Mouse (Mus musculus) stomach, postnatal 0 days (tissue): ENCODE data around the gene Pyroxd1. TPM values are rescaled to one million over a fixed set of nuclear protein-coding genes. Genes with fewer than 3 reads are reported as not detected.

Experiments used
- ATAC-seq: fragments of 200-750 bp; cut with Nextera tagmentation; 2 replicates; pipeline ENCODE4 v1.8.0; 2017; ENCODE audit not compliant: low FRiP score, low TSS enrichment
- DNase-seq: peaks from one replicate; pipeline ENCODE4 v3.0.0-alpha.2; 2016; ENCODE audit warnings: low spot score
- H3K27ac ChIP-seq: fragments of 300-500 bp; sonication (generic); replicated peaks from 2 replicates; pipeline ENCODE4 v1.5.1; 2014; ENCODE audit warnings: mild to moderate bottlenecking, control low read depth
- H3K27me3 ChIP-seq: fragments of 300-500 bp; sonication (generic); 2 replicates; pipeline ENCODE4 v1.6.1; 2014; ENCODE audit warnings: low read length; ENCODE audit not compliant: control insufficient read depth, insufficient read depth
- H3K36me3 ChIP-seq: fragments of 300-500 bp; sonication (generic); 2 replicates; pipeline ENCODE4 v1.6.1; 2014; ENCODE audit warnings: low read length, mixed read lengths; ENCODE audit not compliant: control insufficient read depth, insufficient read depth
- H3K4me1 ChIP-seq: fragments of 300-500 bp; sonication (generic); replicated peaks from 2 replicates; pipeline ENCODE4 v1.6.1; 2014; ENCODE audit warnings: antibody characterized with exemption; ENCODE audit not compliant: control insufficient read depth, insufficient read depth
- H3K4me2 ChIP-seq: fragments of 300-500 bp; sonication (generic); replicated peaks from 2 replicates; pipeline ENCODE4 v1.6.1; 2014; ENCODE audit warnings: low read depth, mild to moderate bottlenecking, control low read depth, moderate library complexity
- H3K4me3 ChIP-seq: fragments of 300-500 bp; sonication (generic); 2 replicates; pipeline ENCODE4 v1.5.1; 2014; ENCODE audit warnings: low read depth, low read length, control low read depth
- H3K9ac ChIP-seq: fragments of 300-500 bp; sonication (generic); 2 replicates; pipeline ENCODE4 v1.6.1; 2014; ENCODE audit warnings: mild to moderate bottlenecking, low read length, control low read depth, mixed read lengths
- H3K9me3 ChIP-seq: fragments of 300-500 bp; sonication (generic); 2 replicates; pipeline ENCODE4 v1.6.1; 2016; ENCODE audit warnings: low read length; ENCODE audit not compliant: control insufficient read depth
- CTCF ChIP-seq: IDR thresholded peaks from 2 replicates; pipeline ENCODE4 v1.5.1; 2016; ENCODE audit warnings: antibody characterized with exemption, low read depth, mild to moderate bottlenecking, moderate library complexity
- EP300 ChIP-seq: optimal IDR thresholded peaks from 2 replicates; pipeline ENCODE3; 2016; ENCODE audit warnings: antibody characterized with exemption
- WGBS: fragments of 180-500 bp; shearing (Covaris S2); extraction: QIAGEN DNeasy Blood & Tissue Kit; methylation state at CpG from one replicate; pipeline ENCODE4 v1.1.7; 2014; 5-methylcytosine and 5-hydroxymethylcytosine counted together
- polyA plus RNA-seq: library from polyadenylated mRNA; unstranded; fragments of >200 nt; fragmentation: Nextera tagmentation; extraction: Ambion mirVana; gene quantifications from 2 replicates; pipeline ENCODE4 v1.2.1, GENCODE M21; 2015

The Pyroxd1 gene
- 24.5 and 24.7 TPM in 2 replicates for polyA plus RNA-seq

GRCm38 (mm10) chr6:142345440-142346038 lies at the start of gene Pyroxd1:
Pyroxd1 (plus strand) TSS chr6:142345654.
- Histone ChIP-seq H3K9me3 (no peaks in the 10 kb centered on the region), H3K27me3 (no peaks in the 10 kb centered on the region), H3K4me2 (peak within 1 kb of the TSS; percentile 56), H3K36me3 (no peaks in the 10 kb centered on the region), H3K27ac (peak within 1 kb of the TSS; percentile 93), H3K9ac (peak within 1 kb of the TSS; percentile 77), H3K4me1 (0 out of 2 replicates have a peak, but pooled peaks cover 4% of the 10 kb centered on the region), H3K4me3 (peak within 1 kb of the TSS; percentile 79)
- ATAC-seq: peak; percentile 90
- under 1% methylated on average over 48 of the region's 48 CpGs for WGBS
- DNase-seq: peak; percentile 88
- TF ChIP-seq CTCF (peak; percentile 8; the same call in 1 of the 2 replicates), EP300 (peak; percentile 66)

- no peak for DNase-seq
- 45% methylated on average over 4 of the region's 4 CpGs for WGBS
- no peak for ATAC-seq
- Histone ChIP-seq H3K4me1 (no peaks in the 10 kb centered on the region), H3K27me3 (no peaks in the 10 kb centered on the region), H3K4me2 (no peak within 1 kb of the TSS), H3K36me3 (no peaks in the 10 kb centered on the region), H3K4me3 (no peak within 1 kb of the TSS), H3K27ac (no peak within 1 kb of the TSS), H3K9ac (no peak within 1 kb of the TSS), H3K9me3 (no peaks in the 10 kb centered on the region)
- TF ChIP-seq CTCF (no peak), EP300 (no peak)
These were observed 47.4 kb upstream of the Pyroxd1 start, which contains the start of gene Iapp for GRCm38 (mm10) chr6:142298098-142298497. Iapp (plus strand) TSS chr6:142298423.

GRCm38 (mm10) chr6:142305076-142305475 lies 40.4 kb upstream of the Pyroxd1 start:
- no peak for TF ChIP-seq EP300
- TF ChIP-seq CTCF: no peak
- no peak overlapping the region for H3K27ac ChIP-seq
- no peaks in the 10 kb centered on the region for H3K9me3 ChIP-seq
- H3K4me1 ChIP-seq: no peaks in the 10 kb centered on the region
- ATAC-seq (no peak), DNase-seq (no peak)
- H3K27me3 ChIP-seq: no peaks in the 10 kb centered on the region
- no peak overlapping the region for H3K4me3 ChIP-seq
- no peak overlapping the region for H3K9ac ChIP-seq
- H3K36me3 ChIP-seq: no peaks in the 10 kb centered on the region
- H3K4me2 ChIP-seq: no peak overlapping the region

GRCm38 (mm10) chr6:142314285-142314684 lies 31.2 kb upstream of the Pyroxd1 start:
- Histone ChIP-seq H3K4me2 (no peak overlapping the region), H3K9me3 (no peaks in the 10 kb centered on the region)
- ATAC-seq: no peak

GRCm38 (mm10) chr6:142317106-142317505 lies 28.3 kb upstream of the Pyroxd1 start:
- H3K9me3 ChIP-seq: no peaks in the 10 kb centered on the region
- no peaks in the 10 kb centered on the region for H3K27me3 ChIP-seq
- ATAC-seq (no peak), DNase-seq (no peak)
- H3K4me1 ChIP-seq: no peaks in the 10 kb centered on the region
- no peaks in the 10 kb centered on the region for H3K36me3 ChIP-seq
- H3K9ac ChIP-seq: no peak overlapping the region
- no peak overlapping the region for H3K4me3 ChIP-seq
- H3K27ac ChIP-seq: no peak overlapping the region
- TF ChIP-seq CTCF: no peak
- no peak for TF ChIP-seq EP300
- H3K4me2 ChIP-seq: no peak overlapping the region

More at GRCm38 (mm10) chr6:142314285-142314684, 31.2 kb upstream of the Pyroxd1 start:
- no peak for TF ChIP-seq CTCF
- TF ChIP-seq EP300: no peak
- Histone ChIP-seq H3K27me3 (no peaks in the 10 kb centered on the region), H3K9ac (no peak overlapping the region), H3K4me1 (no peaks in the 10 kb centered on the region), H3K27ac (no peak overlapping the region), H3K36me3 (no peaks in the 10 kb centered on the region), H3K4me3 (no peak overlapping the region)
- 77% methylated on average over 5 of the region's 5 CpGs for WGBS
- no peak for DNase-seq

GRCm38 (mm10) chr6:142322881-142323280 lies 22.6 kb upstream of the Pyroxd1 start, which contains the start of gene Slco1a5:
Slco1a5 (minus strand) TSS chr6:142322981.
- WGBS: 20% methylated on average over 4 of the region's 4 CpGs
- Histone ChIP-seq H3K36me3 (no peaks in the 10 kb centered on the region), H3K27ac (no peak within 1 kb of the TSS), H3K4me1 (no peaks in the 10 kb centered on the region), H3K4me2 (no peak within 1 kb of the TSS), H3K27me3 (no peaks in the 10 kb centered on the region), H3K4me3 (no peak within 1 kb of the TSS), H3K9ac (no peak within 1 kb of the TSS), H3K9me3 (no peaks in the 10 kb centered on the region)
- TF ChIP-seq EP300 (no peak), CTCF (no peak)
- ATAC-seq (no peak), DNase-seq (no peak)
